Mouse (Mus musculus) hindbrain, embryonic 10.5 days (tissue): ENCODE measurements around the gene Vwf. TPM values are rescaled to one million over a fixed set of nuclear protein-coding genes. Genes with fewer than 3 reads are reported as not detected.

ENCODE experiments used
- polyA plus RNA-seq: library from polyadenylated mRNA; unstranded; fragments of >200 nt; fragmentation: Nextera tagmentation; extraction: Ambion mirVana; gene quantifications from 2 replicates; pipeline ENCODE4 v1.2.1, GENCODE M21; 2016

Vwf gene
- polyA plus RNA-seq, 1 experiment from 2014 or later: 7.1 TPM

Other genes with a start within 250 kb of the Vwf start
- gene Ltbr, start 232.9 kb upstream of the Vwf start, polyA plus RNA-seq: 21.0 and 22.7 TPM in 2 replicates
- gene Scnn1a, start 226.1 kb upstream of the Vwf start, polyA plus RNA-seq: 0.40 and 0.42 TPM in 2 replicates
- gene Tnfrsf1a, start 197.4 kb upstream of the Vwf start, polyA plus RNA-seq: 26.8 and 27.1 TPM in 2 replicates
- 0.13 and 0.20 TPM in 2 replicates for gene Plekhg6, start 166.0 kb upstream of the Vwf start, polyA plus RNA-seq
- 35.9 and 39.9 TPM in 2 replicates for gene Cd9, start 52.0 kb upstream of the Vwf start, polyA plus RNA-seq
- 0.16 and 0.22 TPM in 2 replicates for gene Ano2, start 143.6 kb downstream of the Vwf start, polyA plus RNA-seq